Mouse (Mus musculus) limb, embryonic 11.5 days (tissue): ENCODE data around the gene Atxn2l. TPM values are rescaled to one million over a fixed set of nuclear protein-coding genes. Genes with fewer than 3 reads are reported as not detected.
A peak's percentile ranks its signal among the peaks of the same experiment; 100 is the strongest.

Experiments used
- ATAC-seq: fragments of 200-750 bp; cut with Nextera tagmentation; 2 replicates; pipeline ENCODE4 v1.8.0; 2017; ENCODE audit warnings: low read depth; ENCODE audit not compliant: insufficient number of reproducible peaks, low FRiP score, low TSS enrichment
- DNase-seq: peaks from one replicate; pipeline ENCODE4 v3.0.0-alpha.2; 2015; ENCODE audit warnings: low spot score
- H3K27ac ChIP-seq: fragments of 300-500 bp; sonication (generic); replicated peaks from 2 replicates; pipeline ENCODE4 v1.5.1; 2014; ENCODE audit warnings: low read depth, mild to moderate bottlenecking, low read length
- H3K27me3 ChIP-seq: fragments of 300-500 bp; sonication (generic); 2 replicates; pipeline ENCODE4 v1.6.1; 2014; ENCODE audit warnings: mild to moderate bottlenecking, low read length, mixed read lengths; ENCODE audit not compliant: control insufficient read depth, insufficient read depth
- H3K36me3 ChIP-seq: fragments of 300-500 bp; sonication (generic); 2 replicates; pipeline ENCODE4 v1.6.1; 2014; ENCODE audit warnings: mild to moderate bottlenecking, low read length, moderate library complexity, mixed read lengths; ENCODE audit not compliant: control insufficient read depth, insufficient read depth
- H3K4me1 ChIP-seq: fragments of 300-500 bp; sonication (generic); 2 replicates; pipeline ENCODE4 v1.6.1; 2014; ENCODE audit warnings: low read length, mixed read lengths; ENCODE audit not compliant: control insufficient read depth, insufficient read depth
- H3K4me2 ChIP-seq: fragments of 300-500 bp; sonication (generic); 2 replicates; pipeline ENCODE4 v1.6.1; 2014; ENCODE audit warnings: low read depth, mild to moderate bottlenecking, moderate library complexity; ENCODE audit not compliant: severe bottlenecking
- H3K4me3 ChIP-seq: fragments of 300-500 bp; sonication (generic); 2 replicates; pipeline ENCODE4 v1.5.1; 2014; ENCODE audit warnings: low read depth, low read length
- H3K9ac ChIP-seq: fragments of 300-500 bp; sonication (generic); 2 replicates; pipeline ENCODE4 v1.6.1; 2014; ENCODE audit warnings: mild to moderate bottlenecking, low read length
- H3K9me3 ChIP-seq: fragments of 300-500 bp; sonication (generic); 2 replicates; pipeline ENCODE4 v1.6.1; 2016; ENCODE audit warnings: low read length; ENCODE audit not compliant: control insufficient read depth
- WGBS: fragments of 180-500 bp; shearing (Covaris S2); extraction: QIAGEN DNeasy Blood & Tissue Kit; methylation state at CpG from one replicate; pipeline ENCODE4 v1.1.7; 2014; 5-methylcytosine and 5-hydroxymethylcytosine counted together
- polyA plus RNA-seq: library from polyadenylated mRNA; unstranded; fragments of >200 nt; fragmentation: Nextera tagmentation; extraction: Ambion mirVana; gene quantifications from 2 replicates; pipeline ENCODE4 v1.2.1, GENCODE M21; 2014

The Atxn2l gene
- polyA plus RNA-seq, result 62.0 and 66.3 TPM in 2 replicates

- H3K27me3 ChIP-seq, result no peaks in the 10 kb centered on the region
- H3K4me3 ChIP-seq, result peak within 1 kb of the TSS; percentile 96
- peaks cover 14% of the 10 kb centered on the region for H3K36me3 ChIP-seq
- no peaks in the 10 kb centered on the region for H3K4me1 ChIP-seq
- H3K9ac ChIP-seq, result peak within 1 kb of the TSS; percentile 100
- peak; percentile 88 for ATAC-seq
- under 1% methylated on average over 62 of the region's 72 CpGs for WGBS
- H3K9me3 ChIP-seq, result no peaks in the 10 kb centered on the region
- H3K27ac ChIP-seq, result peak within 1 kb of the TSS; percentile 100
- peak within 1 kb of the TSS; percentile 77 for H3K4me2 ChIP-seq
- DNase-seq, result peak; percentile 99
Observed at GRCm38 (mm10) chr7:126503273-126503878, at the start of gene Atxn2l. Gene Atxn2l (minus strand): TSS chr7:126503437.

GRCm38 (mm10) chr7:126545631-126546030 is 42.4 kb upstream of the Atxn2l start:
- DNase-seq (no peak), ATAC-seq (no peak)

GRCm38 (mm10) chr7:126541661-126542060 is 38.4 kb upstream of the Atxn2l start:
- Histone ChIP-seq H3K27ac (no peak overlapping the region), H3K9me3 (no peaks in the 10 kb centered on the region), H3K9ac (no peak overlapping the region), H3K27me3 (peaks cover 4% of the 10 kb centered on the region; the same call in 1 of the 2 replicates), H3K36me3 (peaks cover 4% of the 10 kb centered on the region; the same call in 1 of the 2 replicates), H3K4me2 (no peak overlapping the region), H3K4me3 (no peak overlapping the region), H3K4me1 (no peaks in the 10 kb centered on the region)
- ATAC-seq (no peak), DNase-seq (no peak)
- 68% methylated on average over 1 of the region's 1 CpGs for WGBS

More at GRCm38 (mm10) chr7:126545631-126546030, 42.4 kb upstream of the Atxn2l start:
- no peak overlapping the region for H3K27ac ChIP-seq
- 94% methylated on average over 2 of the region's 2 CpGs for WGBS
- no peaks in the 10 kb centered on the region for H3K27me3 ChIP-seq
- H3K4me3 ChIP-seq, result no peak overlapping the region
- H3K36me3 ChIP-seq, result peaks cover 13% of the 10 kb centered on the region; the same call in 1 of the 2 replicates
- no peak overlapping the region for H3K4me2 ChIP-seq
- H3K9me3 ChIP-seq, result no peaks in the 10 kb centered on the region
- no peaks in the 10 kb centered on the region for H3K4me1 ChIP-seq
- no peak overlapping the region for H3K9ac ChIP-seq

GRCm38 (mm10) chr7:126537820-126538585 is 34.8 kb upstream of the Atxn2l start:
- 76% methylated on average over 5 of the region's 5 CpGs for WGBS

GRCm38 (mm10) chr7:126536466-126536865 is 33.2 kb upstream of the Atxn2l start:
- Histone ChIP-seq H3K27me3 (peaks cover 8% of the 10 kb centered on the region; the same call in 1 of the 2 replicates), H3K4me1 (no peaks in the 10 kb centered on the region), H3K4me2 (peak overlapping the region; percentile 77; the same call in 1 of the 2 replicates), H3K36me3 (no peaks in the 10 kb centered on the region), H3K9ac (peak overlapping the region; percentile 74; the same call in 1 of the 2 replicates), H3K4me3 (peak overlapping the region; percentile 39), H3K27ac (no peak overlapping the region), H3K9me3 (no peaks in the 10 kb centered on the region)
- ATAC-seq (no peak), DNase-seq (peak; percentile 31)
- 58% methylated on average over 9 of the region's 9 CpGs for WGBS

More at GRCm38 (mm10) chr7:126537820-126538585, 34.8 kb upstream of the Atxn2l start:
- Histone ChIP-seq H3K27ac (no peak overlapping the region), H3K4me1 (no peaks in the 10 kb centered on the region), H3K4me3 (no peak overlapping the region), H3K27me3 (peaks cover 8% of the 10 kb centered on the region; the same call in 1 of the 2 replicates), H3K4me2 (no peak overlapping the region), H3K9me3 (no peaks in the 10 kb centered on the region), H3K36me3 (no peaks in the 10 kb centered on the region), H3K9ac (no peak overlapping the region)
- peak; percentile 58 for DNase-seq
- ATAC-seq, result no peak

GRCm38 (mm10) chr7:126535766-126536165 is 32.5 kb upstream of the Atxn2l start:
- WGBS, result 3% methylated on average over 28 of the region's 28 CpGs

GRCm38 (mm10) chr7:126533434-126533833 is 30.2 kb upstream of the Atxn2l start:
- Histone ChIP-seq H3K36me3 (no peaks in the 10 kb centered on the region), H3K4me1 (no peaks in the 10 kb centered on the region), H3K27me3 (peaks cover 8% of the 10 kb centered on the region; the same call in 1 of the 2 replicates), H3K9ac (no peak overlapping the region), H3K4me3 (no peak overlapping the region), H3K9me3 (no peaks in the 10 kb centered on the region), H3K4me2 (no peak overlapping the region), H3K27ac (no peak overlapping the region)
- ATAC-seq (no peak), DNase-seq (no peak)
- WGBS, result 59% methylated on average over 1 of the region's 1 CpGs

More at GRCm38 (mm10) chr7:126535766-126536165, 32.5 kb upstream of the Atxn2l start:
- Histone ChIP-seq H3K4me2 (peak overlapping the region; percentile 77), H3K36me3 (no peaks in the 10 kb centered on the region), H3K9me3 (no peaks in the 10 kb centered on the region), H3K4me3 (peak overlapping the region; percentile 39), H3K27me3 (peaks cover 8% of the 10 kb centered on the region; the same call in 1 of the 2 replicates), H3K4me1 (no peaks in the 10 kb centered on the region), H3K27ac (no peak overlapping the region), H3K9ac (peak overlapping the region; percentile 74)
- ATAC-seq, result no peak
- peak; percentile 65 for DNase-seq

- no peaks in the 10 kb centered on the region for H3K9me3 ChIP-seq
- ATAC-seq (no peak), DNase-seq (peak; percentile 54)
- peak overlapping the region; percentile 55 for H3K9ac ChIP-seq
- no peak overlapping the region for H3K4me2 ChIP-seq
- no peak overlapping the region for H3K4me3 ChIP-seq
- no peaks in the 10 kb centered on the region for H3K36me3 ChIP-seq
- H3K4me1 ChIP-seq, result no peaks in the 10 kb centered on the region
- no peak overlapping the region for H3K27ac ChIP-seq
- H3K27me3 ChIP-seq, result no peaks in the 10 kb centered on the region
- WGBS, result 11% methylated on average over 1 of the region's 1 CpGs
Observed at GRCm38 (mm10) chr7:126528166-126528577, 24.9 kb upstream of the Atxn2l start.
